Comparison of ENCODE assay signal across 10 mouse cellular contexts in the genomic region with DNA sequence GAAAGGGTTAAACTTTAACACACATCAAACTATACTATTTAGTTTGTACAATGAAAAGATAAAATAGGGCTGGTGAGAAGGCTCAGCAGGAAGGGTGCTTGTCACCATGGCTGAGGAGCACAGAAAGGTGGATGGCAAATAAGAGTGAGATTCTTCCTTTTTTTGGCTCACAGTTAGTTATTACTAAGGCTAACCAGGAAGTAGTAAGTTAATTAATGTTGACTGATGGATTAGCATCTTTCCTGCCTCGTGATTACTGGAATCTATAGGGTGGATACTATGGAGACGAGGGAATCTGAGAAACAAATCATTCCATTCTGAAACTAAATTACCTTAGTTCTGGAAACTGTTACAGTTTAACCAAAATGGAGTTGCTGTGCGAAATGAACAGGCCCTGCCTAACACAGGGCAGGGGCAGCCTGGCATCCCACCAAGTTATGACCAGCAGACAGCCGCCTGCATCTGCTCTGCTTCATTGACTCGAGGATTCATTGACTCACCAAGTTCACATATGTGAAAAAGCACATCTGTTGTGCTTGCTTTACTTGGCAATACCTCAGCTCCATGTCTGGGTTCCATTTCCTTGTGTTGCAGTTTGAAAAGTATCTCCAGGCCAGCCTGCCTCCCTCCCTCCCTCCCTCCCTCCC. TPM values are rescaled to one million over a fixed set of nuclear protein-coding genes. Genes with fewer than 3 reads are reported as not detected.
DNase-seq lines count a peak whose midpoint lies in the region; ATAC-seq lines count a peak whose summit lies in the region.
"Had no signal": no experiment of that assay in that cellular context is flagged by ENCODE, and none has a peak within 500 bp of the region (broad histone marks: within the 10 kb centered on the region; RNA-seq: fewer than 3 reads in every experiment).

No protein-coding gene starts in this region.

- no peaks in the 10 kb centered on the region for H3K27me3 ChIP-seq in lung, embryonic 15.5 days
- no peaks in the 10 kb centered on the region for H3K27me3 ChIP-seq in heart, embryonic 15.5 days
- H3K27me3 ChIP-seq in kidney, embryonic 15.5 days: no peaks in the 10 kb centered on the region
- no peaks in the 10 kb centered on the region for H3K27me3 ChIP-seq in stomach, embryonic 16.5 days (ENCODE audit: control insufficient read depth, insufficient read depth, low read length)
- H3K27me3 ChIP-seq: midbrain, embryonic 15.5 days had no signal

- DNase-seq in lung, postnatal 36 days: no peak
- DNase-seq in frontal cortex, postnatal 10 days (ENCODE audit: low spot score in 2 of 2): no peak
- DNase-seq in spleen, postnatal 14 days (ENCODE audit: low spot score in 2 of 2): no peak
- DNase-seq: adrenal gland, postnatal 10 days had no signal

- no peak overlapping the region for H3K4me2 ChIP-seq in lung, embryonic 15.5 days
- no peak overlapping the region for H3K4me2 ChIP-seq in heart, embryonic 15.5 days
- H3K4me2 ChIP-seq in kidney, embryonic 15.5 days: no peak overlapping the region
- no peak overlapping the region for H3K4me2 ChIP-seq in stomach, embryonic 16.5 days (ENCODE audit: low read depth, low read length)
- H3K4me2 ChIP-seq: liver, embryonic 11.5 days; midbrain, embryonic 15.5 days had no signal

- peak; percentile 57; the same call in 1 of the 2 replicates for ATAC-seq in lung, embryonic 15.5 days (ENCODE audit: borderline replicate concordance, extremely low read depth, low FRiP score, low TSS enrichment)
- ATAC-seq in heart, embryonic 15.5 days (replicated peaks; ENCODE audit: insufficient number of reproducible peaks, insufficient read depth, low FRiP score, low read depth): peak; percentile 39; the same call in 1 of the 2 replicates
- peak; percentile 93 for ATAC-seq in kidney, embryonic 15.5 days (replicated peaks; ENCODE audit: low FRiP score)
- ATAC-seq in stomach, embryonic 16.5 days (ENCODE audit: insufficient read depth, low FRiP score): peak; percentile 78
- ATAC-seq: midbrain, embryonic 15.5 days had no signal

- H3K4me3 ChIP-seq in lung, embryonic 15.5 days: no peak overlapping the region
- H3K4me3 ChIP-seq in heart, embryonic 15.5 days: no peak overlapping the region
- H3K4me3 ChIP-seq in kidney, embryonic 15.5 days (replicated peaks): no peak overlapping the region
- H3K4me3 ChIP-seq in stomach, embryonic 16.5 days (replicated peaks; ENCODE audit: low read length): no peak overlapping the region
- H3K4me3 ChIP-seq: midbrain, embryonic 15.5 days had no signal

- no peak overlapping the region for H3K9ac ChIP-seq in lung, embryonic 15.5 days
- no peak overlapping the region for H3K9ac ChIP-seq in heart, embryonic 15.5 days
- no peak overlapping the region for H3K9ac ChIP-seq in kidney, embryonic 15.5 days
- no peak overlapping the region for H3K9ac ChIP-seq in stomach, embryonic 16.5 days (ENCODE audit: low read length)
- H3K9ac ChIP-seq: midbrain, embryonic 15.5 days had no signal

- H3K36me3 ChIP-seq in lung, embryonic 15.5 days: no peaks in the 10 kb centered on the region
- no peaks in the 10 kb centered on the region for H3K36me3 ChIP-seq in heart, embryonic 15.5 days
- H3K36me3 ChIP-seq in kidney, embryonic 15.5 days: no peaks in the 10 kb centered on the region
- no peaks in the 10 kb centered on the region for H3K36me3 ChIP-seq in stomach, embryonic 16.5 days (ENCODE audit: control insufficient read depth, insufficient read depth, low read length)
- H3K36me3 ChIP-seq: midbrain, embryonic 15.5 days had no signal

- no peaks in the 10 kb centered on the region; the same call in 1 of the 2 replicates for H3K4me1 ChIP-seq in lung, embryonic 15.5 days
- H3K4me1 ChIP-seq in heart, embryonic 15.5 days (replicated peaks): peaks cover 5% of the 10 kb centered on the region
- H3K4me1 ChIP-seq in kidney, embryonic 15.5 days: peaks cover 14% of the 10 kb centered on the region
- peaks cover 9% of the 10 kb centered on the region for H3K4me1 ChIP-seq in stomach, embryonic 16.5 days (ENCODE audit: control insufficient read depth, insufficient read depth, low read length)
- H3K4me1 ChIP-seq: midbrain, embryonic 15.5 days had no signal

- 40% methylated on average over 5 of the region's 5 CpGs for WGBS in lung, embryonic 15.5 days
- WGBS in heart, embryonic 15.5 days: 44% methylated on average over 5 of the region's 5 CpGs
- WGBS in kidney, embryonic 15.5 days: 17% methylated on average over 5 of the region's 5 CpGs
- 18% methylated on average over 5 of the region's 5 CpGs for WGBS in stomach, embryonic 16.5 days

- H3K9me3 ChIP-seq in lung, embryonic 15.5 days: no peaks in the 10 kb centered on the region
- no peaks in the 10 kb centered on the region for H3K9me3 ChIP-seq in heart, embryonic 15.5 days (replicated peaks)
- no peaks in the 10 kb centered on the region for H3K9me3 ChIP-seq in kidney, embryonic 15.5 days (replicated peaks)
- no peaks in the 10 kb centered on the region for H3K9me3 ChIP-seq in stomach, embryonic 16.5 days (replicated peaks; ENCODE audit: control insufficient read depth, low read length)
- H3K9me3 ChIP-seq: midbrain, embryonic 15.5 days had no signal

- no peak overlapping the region for H3K27ac ChIP-seq in lung, embryonic 15.5 days
- H3K27ac ChIP-seq in heart, embryonic 15.5 days: no peak overlapping the region
- H3K27ac ChIP-seq in kidney, embryonic 15.5 days: peak overlapping the region; percentile 88
- peak overlapping the region; percentile 39 for H3K27ac ChIP-seq in stomach, embryonic 16.5 days (ENCODE audit: low read length)
- H3K27ac ChIP-seq: midbrain, embryonic 15.5 days had no signal

RNA-seq across cellular contexts. Expression of a gene that starts 15.0 kb away (rescaled TPM):
- 8.4 and 11.1 TPM in 2 replicates for polyA plus RNA-seq in lung, embryonic 15.5 days (2015; fragmentation: Nextera tagmentation; extraction: Ambion mirVana)
- polyA plus RNA-seq in heart, embryonic 15.5 days (2015; fragmentation: Nextera tagmentation; extraction: Ambion mirVana): 6.0 and 10.5 TPM in 2 replicates
- polyA plus RNA-seq in kidney, embryonic 15.5 days (2015; fragmentation: Nextera tagmentation; extraction: Ambion mirVana): 10.4 and 12.8 TPM in 2 replicates
- 10.1 and 12.9 TPM in 2 replicates for polyA plus RNA-seq in stomach, embryonic 16.5 days (2015; fragmentation: Nextera tagmentation; extraction: Ambion mirVana)

RNA-seq across cellular contexts. Expression of a gene that starts 46.4 kb away (rescaled TPM):
- 165 and 203 TPM in 2 replicates for polyA plus RNA-seq in lung, embryonic 15.5 days (2015; fragmentation: Nextera tagmentation; extraction: Ambion mirVana)
- 246 and 363 TPM in 2 replicates for polyA plus RNA-seq in heart, embryonic 15.5 days (2015; fragmentation: Nextera tagmentation; extraction: Ambion mirVana)
- 306 and 318 TPM in 2 replicates for polyA plus RNA-seq in kidney, embryonic 15.5 days (2015; fragmentation: Nextera tagmentation; extraction: Ambion mirVana)
- polyA plus RNA-seq in stomach, embryonic 16.5 days (2015; fragmentation: Nextera tagmentation; extraction: Ambion mirVana): 240 and 250 TPM in 2 replicates

Comparison
In these comparisons a context has a peak if more than half of its experiments do, and no peak if none do; other contexts are left out.
1. ATAC-seq: peak in every context shown above with its lines; median percentile 93 in kidney, embryonic 15.5 days; 78 in stomach, embryonic 16.5 days; 57 in lung, embryonic 15.5 days; 39 in heart, embryonic 15.5 days.
2. H3K27ac ChIP-seq: peak in kidney, embryonic 15.5 days (single experiment) and stomach, embryonic 16.5 days (single experiment); none in lung, embryonic 15.5 days (single experiment) and heart, embryonic 15.5 days (single experiment).